Comparison of ENCODE assay signal across 10 mouse cellular contexts in the genomic region with DNA sequence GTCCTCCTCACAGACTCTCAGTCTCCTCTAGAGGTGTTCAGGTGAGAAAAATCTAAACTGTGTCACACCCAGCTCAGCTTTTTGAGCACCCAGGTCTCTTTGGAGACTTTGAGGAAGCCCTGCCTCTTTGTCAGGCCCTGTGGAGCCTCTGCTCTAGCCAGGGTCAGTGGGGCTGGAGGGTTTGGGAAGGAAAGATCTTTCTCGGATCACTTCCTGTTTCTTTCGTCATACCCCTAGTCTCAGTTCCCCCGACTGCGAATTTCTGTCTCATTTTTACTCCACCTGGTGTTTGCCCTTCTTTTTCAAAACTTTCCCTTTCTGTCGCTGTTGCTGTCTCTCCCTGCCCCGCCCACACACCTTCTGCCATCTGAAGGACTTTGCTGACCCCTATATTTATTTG. TPM values are rescaled to one million over a fixed set of nuclear protein-coding genes. Genes with fewer than 3 reads are reported as not detected.
DNase-seq lines count a peak whose midpoint lies in the region; ATAC-seq and TF ChIP-seq lines count a peak whose summit lies in the region.
"Had no signal": no experiment of that assay in that cellular context is flagged by ENCODE, and none has a peak within 500 bp of the region (broad histone marks: within the 10 kb centered on the region; RNA-seq: fewer than 3 reads in every experiment).

No protein-coding gene starts in this region.

- peaks cover 67% of the 10 kb centered on the region for H3K36me3 ChIP-seq in heart, embryonic 13.5 days
- peaks cover 65% of the 10 kb centered on the region for H3K36me3 ChIP-seq in heart, embryonic 10.5 days
- peaks cover 67% of the 10 kb centered on the region for H3K36me3 ChIP-seq in midbrain, embryonic 13.5 days
- H3K36me3 ChIP-seq in midbrain, embryonic 14.5 days (ENCODE audit: control insufficient read depth, insufficient read depth, low read length) = peaks cover 69% of the 10 kb centered on the region
- peaks cover 37% of the 10 kb centered on the region for H3K36me3 ChIP-seq in hindbrain, embryonic 16.5 days (ENCODE audit: control insufficient read depth, insufficient read depth, low read length)
- H3K36me3 ChIP-seq in midbrain, postnatal 0 days (ENCODE audit: insufficient read depth, low read length) = peaks cover 61% of the 10 kb centered on the region

- TF ChIP-seq CTCF in midbrain, postnatal 0 days (IDR thresholded peaks at IDR 0.05) = no peak

- H3K4me3 ChIP-seq in heart, embryonic 13.5 days = no peak overlapping the region
- H3K4me3 ChIP-seq in heart, embryonic 10.5 days = no peak overlapping the region
- 0 out of 2 replicates have a peak overlapping the region, but pooled peaks have one; percentile 70 for H3K4me3 ChIP-seq in midbrain, embryonic 13.5 days (replicated peaks)
- H3K4me3 ChIP-seq in midbrain, embryonic 14.5 days (replicated peaks; ENCODE audit: low read depth, low read length) = no peak overlapping the region
- H3K4me3 ChIP-seq in hindbrain, embryonic 16.5 days (ENCODE audit: low read length) = no peak overlapping the region; the same call in 1 of the 2 replicates
- H3K4me3 ChIP-seq in midbrain, postnatal 0 days (ENCODE audit: low read depth, low read length) = peak overlapping the region; percentile 80; the same call in 1 of the 2 replicates

- H3K4me2 ChIP-seq in heart, embryonic 13.5 days = peak overlapping the region; percentile 84
- H3K4me2 ChIP-seq in midbrain, embryonic 13.5 days (replicated peaks) = no peak overlapping the region; the same call in 1 of the 2 replicates
- H3K4me2 ChIP-seq in midbrain, embryonic 14.5 days (ENCODE audit: low read length) = no peak overlapping the region
- H3K4me2 ChIP-seq in hindbrain, embryonic 16.5 days (ENCODE audit: low read length) = peak overlapping the region; percentile 72
- H3K4me2 ChIP-seq in midbrain, postnatal 0 days (ENCODE audit: low read depth, low read length, poor library complexity, severe bottlenecking) = peak overlapping the region; percentile 86; the same call in 1 of the 2 replicates

- no peaks in the 10 kb centered on the region for H3K27me3 ChIP-seq in heart, embryonic 13.5 days (replicated peaks)
- H3K27me3 ChIP-seq in heart, embryonic 10.5 days (ENCODE audit: insufficient read depth, poor library complexity, severe bottlenecking) = no peaks in the 10 kb centered on the region
- no peaks in the 10 kb centered on the region for H3K27me3 ChIP-seq in midbrain, embryonic 13.5 days
- no peaks in the 10 kb centered on the region for H3K27me3 ChIP-seq in midbrain, embryonic 14.5 days (ENCODE audit: control insufficient read depth, insufficient read depth, low read length)
- no peaks in the 10 kb centered on the region for H3K27me3 ChIP-seq in hindbrain, embryonic 16.5 days (replicated peaks; ENCODE audit: control insufficient read depth, insufficient read depth, low read length)
- no peaks in the 10 kb centered on the region for H3K27me3 ChIP-seq in midbrain, postnatal 0 days (ENCODE audit: insufficient read depth, low read length)

- 78% methylated on average over 6 of the region's 6 CpGs for WGBS in heart, embryonic 13.5 days
- WGBS in heart, embryonic 10.5 days = 77% methylated on average over 6 of the region's 6 CpGs
- 87% methylated on average over 6 of the region's 6 CpGs for WGBS in midbrain, embryonic 13.5 days
- WGBS in midbrain, embryonic 14.5 days = 94% methylated on average over 6 of the region's 6 CpGs
- 88% methylated on average over 6 of the region's 6 CpGs for WGBS in hindbrain, embryonic 16.5 days
- WGBS in midbrain, postnatal 0 days = 86% methylated on average over 6 of the region's 6 CpGs

- no peak overlapping the region for H3K27ac ChIP-seq in heart, embryonic 13.5 days (replicated peaks)
- H3K27ac ChIP-seq in heart, embryonic 10.5 days = no peak overlapping the region
- H3K27ac ChIP-seq in midbrain, embryonic 13.5 days = no peak overlapping the region
- no peak overlapping the region for H3K27ac ChIP-seq in midbrain, embryonic 14.5 days (replicated peaks; ENCODE audit: low read depth, low read length)
- H3K27ac ChIP-seq in hindbrain, embryonic 16.5 days (ENCODE audit: low read depth, low read length) = no peak overlapping the region
- no peak overlapping the region for H3K27ac ChIP-seq in midbrain, postnatal 0 days (ENCODE audit: low read depth, low read length)

- H3K4me1 ChIP-seq in heart, embryonic 13.5 days = peaks cover 49% of the 10 kb centered on the region
- peaks cover 34% of the 10 kb centered on the region for H3K4me1 ChIP-seq in heart, embryonic 10.5 days
- peaks cover 15% of the 10 kb centered on the region for H3K4me1 ChIP-seq in midbrain, embryonic 13.5 days (replicated peaks)
- peaks cover 8% of the 10 kb centered on the region for H3K4me1 ChIP-seq in midbrain, embryonic 14.5 days (ENCODE audit: control insufficient read depth, insufficient read depth, low read length)
- peaks cover 13% of the 10 kb centered on the region for H3K4me1 ChIP-seq in hindbrain, embryonic 16.5 days (ENCODE audit: control insufficient read depth, insufficient read depth, low read depth, low read length)
- peaks cover 6% of the 10 kb centered on the region; the same call in 1 of the 2 replicates for H3K4me1 ChIP-seq in midbrain, postnatal 0 days (ENCODE audit: insufficient read depth, low read length)

- no peak overlapping the region; the same call in 1 of the 2 replicates for H3K9ac ChIP-seq in heart, embryonic 13.5 days
- peak overlapping the region; percentile 86; the same call in 1 of the 2 replicates for H3K9ac ChIP-seq in midbrain, embryonic 13.5 days (replicated peaks)
- H3K9ac ChIP-seq in midbrain, embryonic 14.5 days (replicated peaks; ENCODE audit: low read length) = no peak overlapping the region
- H3K9ac ChIP-seq in hindbrain, embryonic 16.5 days (ENCODE audit: low read depth, low read length) = peak overlapping the region; percentile 91; the same call in 1 of the 2 replicates
- H3K9ac ChIP-seq in midbrain, postnatal 0 days (replicated peaks; ENCODE audit: low read length, poor library complexity, severe bottlenecking) = no peak overlapping the region

- no peaks in the 10 kb centered on the region for H3K9me3 ChIP-seq in heart, embryonic 13.5 days
- H3K9me3 ChIP-seq in heart, embryonic 10.5 days = no peaks in the 10 kb centered on the region
- H3K9me3 ChIP-seq in midbrain, embryonic 13.5 days = no peaks in the 10 kb centered on the region
- H3K9me3 ChIP-seq in midbrain, embryonic 14.5 days (ENCODE audit: control insufficient read depth, low read length) = no peaks in the 10 kb centered on the region
- H3K9me3 ChIP-seq in hindbrain, embryonic 16.5 days (ENCODE audit: control insufficient read depth, low read length) = no peaks in the 10 kb centered on the region
- H3K9me3 ChIP-seq in midbrain, postnatal 0 days (ENCODE audit: low read length) = no peaks in the 10 kb centered on the region

- DNase-seq in heart, embryonic 10.5 days (ENCODE audit: low spot score) = no peak
- no peak for DNase-seq in midbrain, embryonic 14.5 days
- DNase-seq in midbrain, postnatal 0 days (ENCODE audit: low spot score) = no peak
- DNase-seq in natural killer cell, adult 2 months (ENCODE audit: low spot score in 2 of 2) = no peak
- DNase-seq: cerebellum, adult 18-20 months; spleen, adult 18-20 months had no signal

- no peak for ATAC-seq in heart, embryonic 13.5 days (ENCODE audit: extremely low read depth, insufficient number of reproducible peaks, low FRiP score, low TSS enrichment)
- ATAC-seq in midbrain, embryonic 13.5 days = no peak
- no peak for ATAC-seq in midbrain, embryonic 14.5 days (ENCODE audit: low FRiP score, low TSS enrichment)
- ATAC-seq in hindbrain, embryonic 16.5 days = no peak
- no peak for ATAC-seq in midbrain, postnatal 0 days (ENCODE audit: low FRiP score)
- no peak for ATAC-seq in activated CD4-positive, CD25-positive, alpha-beta regulatory T cell, adult 4 months

RNA-seq across cellular contexts. Expression of a gene that starts 1.6 kb away (rescaled TPM):
- polyA plus RNA-seq in heart, embryonic 13.5 days (2015; fragmentation: Nextera tagmentation; extraction: Ambion mirVana) = 9.7 and 10.6 TPM in 2 replicates
- 9.2 and 10.8 TPM in 2 replicates for polyA plus RNA-seq in heart, embryonic 10.5 days (2016; fragmentation: Nextera tagmentation; extraction: Ambion mirVana)
- polyA plus RNA-seq in midbrain, embryonic 13.5 days (2015; fragmentation: Nextera tagmentation; extraction: Ambion mirVana) = 20.9 and 29.5 TPM in 2 replicates
- 24.3 and 27.4 TPM in 2 replicates for polyA plus RNA-seq in midbrain, embryonic 14.5 days (2014; fragmentation: Nextera tagmentation; extraction: Ambion mirVana)
- polyA plus RNA-seq in hindbrain, embryonic 16.5 days (2015; fragmentation: Nextera tagmentation; extraction: Ambion mirVana) = 32.2 and 35.1 TPM in 2 replicates
- total RNA-seq in midbrain, postnatal 0 days (2014; rRNA removed) = 30.1 and 83.4 TPM in 2 replicates
- 25.7 and 32.5 TPM in 2 replicates for polyA plus RNA-seq in midbrain, postnatal 0 days (2015; fragmentation: Nextera tagmentation; extraction: Ambion mirVana)
- polyA plus RNA-seq in activated CD4-positive, CD25-positive, alpha-beta regulatory T cell, adult 4 months (2017; shearing (Covaris generic)) = 1 to 10 TPM; 3.9 to 7.3 TPM

RNA-seq across cellular contexts. Expression of a gene that starts 16.4 kb away (rescaled TPM):
- 0.09 and 0.10 TPM in 2 replicates for polyA plus RNA-seq in heart, embryonic 13.5 days (2015; fragmentation: Nextera tagmentation; extraction: Ambion mirVana)
- 0.13 and 0.26 TPM in 2 replicates for polyA plus RNA-seq in heart, embryonic 10.5 days (2016; fragmentation: Nextera tagmentation; extraction: Ambion mirVana)
- polyA plus RNA-seq in midbrain, embryonic 13.5 days (2015; fragmentation: Nextera tagmentation; extraction: Ambion mirVana) = 17.7 and 18.0 TPM in 2 replicates
- 19.5 and 20.7 TPM in 2 replicates for polyA plus RNA-seq in midbrain, embryonic 14.5 days (2014; fragmentation: Nextera tagmentation; extraction: Ambion mirVana)
- 11.6 and 12.8 TPM in 2 replicates for polyA plus RNA-seq in hindbrain, embryonic 16.5 days (2015; fragmentation: Nextera tagmentation; extraction: Ambion mirVana)
- 61.7 and 76.3 TPM in 2 replicates for total RNA-seq in midbrain, postnatal 0 days (2014; rRNA removed)
- polyA plus RNA-seq in midbrain, postnatal 0 days (2015; fragmentation: Nextera tagmentation; extraction: Ambion mirVana) = 7.2 and 7.4 TPM in 2 replicates
- not detected for polyA plus RNA-seq in activated CD4-positive, CD25-positive, alpha-beta regulatory T cell, adult 4 months (2017; shearing (Covaris generic))

RNA-seq across cellular contexts. Expression of a gene that starts 26.1 kb away (rescaled TPM):
- polyA plus RNA-seq in heart, embryonic 13.5 days (2015; fragmentation: Nextera tagmentation; extraction: Ambion mirVana) = 39.8 and 42.9 TPM in 2 replicates
- 48.1 and 63.9 TPM in 2 replicates for polyA plus RNA-seq in heart, embryonic 10.5 days (2016; fragmentation: Nextera tagmentation; extraction: Ambion mirVana)
- 217 and 238 TPM in 2 replicates for polyA plus RNA-seq in midbrain, embryonic 13.5 days (2015; fragmentation: Nextera tagmentation; extraction: Ambion mirVana)
- 256 and 286 TPM in 2 replicates for polyA plus RNA-seq in midbrain, embryonic 14.5 days (2014; fragmentation: Nextera tagmentation; extraction: Ambion mirVana)
- polyA plus RNA-seq in hindbrain, embryonic 16.5 days (2015; fragmentation: Nextera tagmentation; extraction: Ambion mirVana) = 178 and 185 TPM in 2 replicates
- total RNA-seq in midbrain, postnatal 0 days (2014; rRNA removed) = 126 and 138 TPM in 2 replicates
- polyA plus RNA-seq in midbrain, postnatal 0 days (2015; fragmentation: Nextera tagmentation; extraction: Ambion mirVana) = 228 and 230 TPM in 2 replicates
- 10 to 100 TPM; 13.2 to 15.8 TPM for polyA plus RNA-seq in activated CD4-positive, CD25-positive, alpha-beta regulatory T cell, adult 4 months (2017; shearing (Covaris generic))

RNA-seq across cellular contexts. Expression of a gene that starts 43.4 kb away (rescaled TPM):
- 5.1 and 5.7 TPM in 2 replicates for polyA plus RNA-seq in heart, embryonic 13.5 days (2015; fragmentation: Nextera tagmentation; extraction: Ambion mirVana)
- 5.4 and 9.3 TPM in 2 replicates for polyA plus RNA-seq in heart, embryonic 10.5 days (2016; fragmentation: Nextera tagmentation; extraction: Ambion mirVana)
- polyA plus RNA-seq in midbrain, embryonic 13.5 days (2015; fragmentation: Nextera tagmentation; extraction: Ambion mirVana) = 11.3 and 12.5 TPM in 2 replicates
- 16.6 and 18.2 TPM in 2 replicates for polyA plus RNA-seq in midbrain, embryonic 14.5 days (2014; fragmentation: Nextera tagmentation; extraction: Ambion mirVana)
- 21.9 and 22.2 TPM in 2 replicates for polyA plus RNA-seq in hindbrain, embryonic 16.5 days (2015; fragmentation: Nextera tagmentation; extraction: Ambion mirVana)
- 18.0 and 20.2 TPM in 2 replicates for total RNA-seq in midbrain, postnatal 0 days (2014; rRNA removed)
- 23.8 and 24.6 TPM in 2 replicates for polyA plus RNA-seq in midbrain, postnatal 0 days (2015; fragmentation: Nextera tagmentation; extraction: Ambion mirVana)
- 1 to 10 TPM; 6.0 to 9.3 TPM for polyA plus RNA-seq in activated CD4-positive, CD25-positive, alpha-beta regulatory T cell, adult 4 months (2017; shearing (Covaris generic))

Comparison
In these comparisons a context has a peak if more than half of its experiments do, and no peak if none do; other contexts are left out.
1. H3K4me2 ChIP-seq: peak in heart, embryonic 13.5 days (single experiment), hindbrain, embryonic 16.5 days (single experiment) and midbrain, postnatal 0 days (single experiment); none in midbrain, embryonic 13.5 days (single experiment) and midbrain, embryonic 14.5 days (single experiment).
2. H3K4me3 ChIP-seq: peak in midbrain, embryonic 13.5 days (single experiment) and midbrain, postnatal 0 days (single experiment); none in heart, embryonic 13.5 days (single experiment), heart, embryonic 10.5 days (single experiment), midbrain, embryonic 14.5 days (single experiment) and hindbrain, embryonic 16.5 days (single experiment).
3. H3K9ac ChIP-seq: peak in midbrain, embryonic 13.5 days (single experiment) and hindbrain, embryonic 16.5 days (single experiment); none in heart, embryonic 13.5 days (single experiment), midbrain, embryonic 14.5 days (single experiment) and midbrain, postnatal 0 days (single experiment).